Mouse (Mus musculus) stomach, embryonic 15.5 days (tissue): ENCODE results near the gene Pdss2. TPM values are rescaled to one million over a fixed set of nuclear protein-coding genes. Genes with fewer than 3 reads are reported as not detected.

Experiments
- ATAC-seq: fragments of 200-750 bp; cut with Nextera tagmentation; 2 replicates; pipeline ENCODE4 v1.8.0; 2017; ENCODE audit warnings: low read depth, moderate number of reproducible peaks, moderate TSS enrichment; ENCODE audit not compliant: insufficient read depth, low FRiP score
- H3K27ac ChIP-seq: fragments of 300-500 bp; sonication (generic); 2 replicates; pipeline ENCODE4 v1.5.1; 2015; ENCODE audit warnings: mild to moderate bottlenecking, inconsistent platforms
- H3K27me3 ChIP-seq: fragments of 300-500 bp; sonication (generic); replicated peaks from 2 replicates; pipeline ENCODE4 v1.6.1; 2015; ENCODE audit warnings: inconsistent platforms
- H3K36me3 ChIP-seq: fragments of 300-500 bp; sonication (generic); 2 replicates; pipeline ENCODE4 v1.6.1; 2015; ENCODE audit warnings: inconsistent platforms
- H3K4me1 ChIP-seq: fragments of 300-500 bp; sonication (generic); 2 replicates; pipeline ENCODE4 v1.6.1; 2015; ENCODE audit warnings: inconsistent platforms
- H3K4me2 ChIP-seq: fragments of 300-500 bp; sonication (generic); 2 replicates; pipeline ENCODE4 v1.6.1; 2015; ENCODE audit warnings: mild to moderate bottlenecking, inconsistent platforms
- H3K4me3 ChIP-seq: fragments of 300-500 bp; sonication (generic); replicated peaks from 2 replicates; pipeline ENCODE4 v1.5.1; 2015; ENCODE audit warnings: inconsistent platforms
- H3K9ac ChIP-seq: fragments of 300-500 bp; sonication (generic); 2 replicates; pipeline ENCODE4 v1.6.1; 2015; ENCODE audit warnings: inconsistent platforms
- H3K9me3 ChIP-seq: fragments of 300-500 bp; sonication (generic); 2 replicates; pipeline ENCODE4 v1.6.1; 2016; ENCODE audit warnings: inconsistent platforms
- WGBS: fragments of 180-500 bp; shearing (Covaris S2); methylation state at CpG from one replicate; pipeline ENCODE4 v1.1.7; 2015; 5-methylcytosine and 5-hydroxymethylcytosine counted together
- polyA plus RNA-seq: library from polyadenylated mRNA; unstranded; fragments of >200 nt; fragmentation: Nextera tagmentation; extraction: Ambion mirVana; gene quantifications from 2 replicates; pipeline ENCODE4 v1.2.1, GENCODE M21; 2015

Pdss2 gene
- polyA plus RNA-seq, 1 experiment from 2014 or later = 12.7 TPM

DNA sequence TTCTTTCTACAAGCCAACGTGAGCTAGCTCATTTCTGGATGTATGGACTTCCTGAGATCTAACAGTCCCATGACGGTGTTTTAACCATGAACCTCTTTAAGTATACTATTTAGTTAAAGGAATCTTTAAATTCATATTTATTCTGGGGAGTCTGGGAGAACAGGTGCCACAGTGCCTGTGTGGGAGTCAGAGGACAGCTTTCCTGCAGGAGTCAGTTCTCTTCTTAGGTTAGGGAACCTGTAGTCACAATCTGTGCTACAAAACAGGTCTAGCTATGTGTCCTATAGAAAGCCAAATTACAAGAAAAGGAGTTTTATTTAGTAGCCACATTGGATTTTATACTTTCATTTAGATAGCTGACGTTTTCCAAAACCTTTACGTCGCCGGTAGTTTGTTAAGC is 141.7 kb downstream of the Pdss2 start:
- 91% methylated on average over 6 of the region's 6 CpGs for WGBS
- Histone ChIP-seq H3K36me3 (no peaks in the 10 kb centered on the region), H3K27ac (no peak overlapping the region), H3K4me2 (no peak overlapping the region), H3K4me1 (no peaks in the 10 kb centered on the region), H3K9me3 (no peaks in the 10 kb centered on the region), H3K4me3 (no peak overlapping the region), H3K9ac (no peak overlapping the region), H3K27me3 (no peaks in the 10 kb centered on the region)
- ATAC-seq = no peak

- 89% methylated on average over 5 of the region's 5 CpGs for WGBS
- Histone ChIP-seq H3K4me1 (no peaks in the 10 kb centered on the region), H3K4me2 (no peak overlapping the region)
Measured at GRCm38 (mm10) chr10:43363431-43363851, 142.2 kb downstream of the Pdss2 start.

GRCm38 (mm10) chr10:43365909-43366308 is 144.6 kb downstream of the Pdss2 start:
- Histone ChIP-seq H3K9me3 (no peaks in the 10 kb centered on the region), H3K27me3 (no peaks in the 10 kb centered on the region), H3K4me1 (no peaks in the 10 kb centered on the region), H3K4me3 (no peak overlapping the region), H3K4me2 (no peak overlapping the region), H3K27ac (no peak overlapping the region), H3K9ac (no peak overlapping the region), H3K36me3 (no peaks in the 10 kb centered on the region)
- no peak for ATAC-seq
- 89% methylated on average over 4 of the region's 4 CpGs for WGBS

More at GRCm38 (mm10) chr10:43363431-43363851, 142.2 kb downstream of the Pdss2 start:
- Histone ChIP-seq H3K36me3 (no peaks in the 10 kb centered on the region), H3K9me3 (no peaks in the 10 kb centered on the region), H3K4me3 (no peak overlapping the region), H3K27me3 (no peaks in the 10 kb centered on the region), H3K9ac (no peak overlapping the region), H3K27ac (no peak overlapping the region)
- ATAC-seq = no peak

GRCm38 (mm10) chr10:43368611-43369010 is 147.3 kb downstream of the Pdss2 start:
- H3K36me3 ChIP-seq = no peaks in the 10 kb centered on the region
- no peaks in the 10 kb centered on the region for H3K27me3 ChIP-seq
- no peak overlapping the region for H3K27ac ChIP-seq
- WGBS = 94% methylated on average over 5 of the region's 5 CpGs
- H3K4me2 ChIP-seq = no peak overlapping the region
- no peak overlapping the region for H3K4me3 ChIP-seq
- H3K4me1 ChIP-seq = no peaks in the 10 kb centered on the region
- no peaks in the 10 kb centered on the region for H3K9me3 ChIP-seq
- H3K9ac ChIP-seq = no peak overlapping the region
- ATAC-seq = no peak

GRCm38 (mm10) chr10:43372315-43372714 is 151.0 kb downstream of the Pdss2 start:
- no peak for ATAC-seq
- Histone ChIP-seq H3K9ac (no peak overlapping the region), H3K4me2 (no peak overlapping the region), H3K27ac (no peak overlapping the region), H3K9me3 (no peaks in the 10 kb centered on the region), H3K4me3 (no peak overlapping the region), H3K27me3 (no peaks in the 10 kb centered on the region), H3K36me3 (no peaks in the 10 kb centered on the region), H3K4me1 (no peaks in the 10 kb centered on the region)
- 89% methylated on average over 7 of the region's 7 CpGs for WGBS

- Histone ChIP-seq H3K27me3 (no peaks in the 10 kb centered on the region), H3K4me1 (no peaks in the 10 kb centered on the region), H3K9me3 (no peaks in the 10 kb centered on the region), H3K27ac (no peak overlapping the region), H3K9ac (no peak overlapping the region), H3K4me3 (no peak overlapping the region), H3K4me2 (no peak overlapping the region), H3K36me3 (no peaks in the 10 kb centered on the region)
- ATAC-seq = no peak
- WGBS = 82% methylated on average over 9 of the region's 9 CpGs
Measured at GRCm38 (mm10) chr10:43373035-43373434, 151.7 kb downstream of the Pdss2 start.

GRCm38 (mm10) chr10:43373666-43374065 is 152.4 kb downstream of the Pdss2 start:
- WGBS = 58% methylated on average over 12 of the region's 12 CpGs
- Histone ChIP-seq H3K4me1 (no peaks in the 10 kb centered on the region), H3K27me3 (no peaks in the 10 kb centered on the region), H3K27ac (no peak overlapping the region), H3K36me3 (no peaks in the 10 kb centered on the region), H3K4me2 (no peak overlapping the region), H3K9ac (no peak overlapping the region), H3K4me3 (no peak overlapping the region), H3K9me3 (no peaks in the 10 kb centered on the region)
- ATAC-seq = no peak

DNA sequence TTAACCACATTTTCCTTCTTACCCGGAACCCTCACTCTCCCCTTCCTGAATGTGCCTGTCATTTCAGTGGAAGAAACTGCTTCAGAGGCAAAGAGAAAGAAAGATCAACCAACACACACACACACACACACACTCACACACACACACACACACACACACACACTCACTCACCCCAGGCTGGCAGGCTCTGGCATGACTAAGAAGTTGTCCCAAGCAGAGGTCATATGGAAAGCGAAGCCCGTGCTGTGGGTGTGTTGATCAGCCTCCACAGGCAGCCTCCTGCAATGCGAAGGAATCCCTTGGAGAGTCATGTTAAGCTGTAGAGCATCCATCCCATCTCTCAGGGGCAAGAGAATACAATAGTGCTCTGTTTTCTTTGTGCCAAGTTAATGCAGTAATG is 154.0 kb downstream of the Pdss2 start:
- Histone ChIP-seq H3K27me3 (no peaks in the 10 kb centered on the region), H3K9me3 (no peaks in the 10 kb centered on the region), H3K4me3 (no peak overlapping the region), H3K4me2 (no peak overlapping the region), H3K4me1 (no peaks in the 10 kb centered on the region), H3K27ac (no peak overlapping the region), H3K36me3 (no peaks in the 10 kb centered on the region), H3K9ac (no peak overlapping the region)
- no peak for ATAC-seq
- WGBS = 80% methylated on average over 4 of the region's 4 CpGs

- no peaks in the 10 kb centered on the region for H3K36me3 ChIP-seq
- H3K4me2 ChIP-seq = no peak overlapping the region
- WGBS = 95% methylated on average over 8 of the region's 8 CpGs
- H3K9ac ChIP-seq = no peak overlapping the region
- no peak for ATAC-seq
- H3K4me3 ChIP-seq = no peak overlapping the region
- H3K9me3 ChIP-seq = no peaks in the 10 kb centered on the region
- H3K27me3 ChIP-seq = no peaks in the 10 kb centered on the region
- no peaks in the 10 kb centered on the region for H3K4me1 ChIP-seq
- H3K27ac ChIP-seq = no peak overlapping the region
Measured at GRCm38 (mm10) chr10:43376749-43377148, 155.5 kb downstream of the Pdss2 start.

DNA sequence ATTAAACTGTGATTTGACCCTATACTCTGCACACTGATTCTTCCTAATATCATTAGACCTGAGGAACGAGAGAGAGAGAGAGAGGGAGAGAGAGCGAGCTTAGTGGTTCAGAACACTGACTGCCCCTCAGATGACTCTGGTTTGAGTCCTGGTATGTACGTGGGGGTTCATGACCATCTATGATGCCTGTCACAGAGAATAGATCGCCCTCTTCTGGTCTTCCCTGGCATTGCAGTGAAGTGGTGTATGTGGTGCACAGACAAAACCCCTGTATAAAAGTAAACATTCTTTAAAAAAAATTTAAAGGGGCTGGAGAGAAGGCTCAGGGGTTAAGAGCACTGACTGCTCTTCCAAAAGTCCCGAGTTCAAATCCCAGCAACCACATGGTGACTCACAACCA is 157.0 kb downstream of the Pdss2 start:
- Histone ChIP-seq H3K9ac (no peak overlapping the region), H3K4me3 (no peak overlapping the region), H3K27me3 (no peaks in the 10 kb centered on the region), H3K4me2 (no peak overlapping the region), H3K4me1 (no peaks in the 10 kb centered on the region), H3K36me3 (no peaks in the 10 kb centered on the region), H3K27ac (no peak overlapping the region), H3K9me3 (no peaks in the 10 kb centered on the region)
- ATAC-seq = no peak
- WGBS = 50% methylated on average over 5 of the region's 5 CpGs

DNA sequence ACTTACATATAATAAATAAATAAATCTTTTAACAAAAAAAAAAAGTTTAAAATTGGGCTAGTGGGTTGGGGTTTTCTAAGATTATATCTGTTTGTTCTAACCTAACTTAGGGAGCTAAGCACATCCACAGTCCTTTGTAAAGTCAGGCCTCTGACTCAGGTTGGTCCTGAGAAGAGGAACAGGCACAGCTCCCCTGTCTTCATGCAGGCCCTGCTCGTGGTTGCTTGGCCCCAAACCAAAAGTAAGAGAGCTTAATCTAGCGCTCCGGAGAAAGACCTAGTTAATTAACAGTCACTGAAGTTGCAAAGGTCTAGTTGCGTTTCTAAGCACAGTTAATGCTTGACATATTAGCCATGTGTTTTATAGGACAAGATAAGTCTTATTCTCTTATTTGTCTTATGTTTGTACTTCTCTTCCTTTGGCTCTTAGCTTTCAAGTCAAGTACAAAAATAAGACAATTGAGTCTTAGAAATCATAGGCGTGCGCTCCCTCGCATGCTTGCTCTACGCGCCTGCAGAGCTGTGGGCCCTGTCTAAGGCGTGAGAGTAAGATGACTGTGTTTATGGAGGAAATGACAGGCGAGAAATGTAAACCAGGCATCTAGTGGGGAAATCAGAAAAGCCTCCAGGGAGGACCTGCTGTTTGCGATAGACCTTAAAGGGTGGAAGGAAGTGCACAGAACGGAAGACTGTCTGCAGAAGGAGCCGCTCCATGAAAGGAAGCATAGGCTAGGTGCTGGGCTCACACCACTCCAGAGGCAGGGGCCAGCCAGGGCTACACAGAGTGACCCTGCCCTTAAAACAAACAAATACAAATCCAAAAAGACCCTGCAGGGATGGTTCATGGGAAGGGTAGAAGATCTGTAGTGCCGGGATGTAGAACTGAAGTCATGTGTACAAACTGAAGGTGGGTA is 157.7 kb downstream of the Pdss2 start:
- H3K4me2 ChIP-seq = no peak overlapping the region
- H3K27me3 ChIP-seq = no peaks in the 10 kb centered on the region
- WGBS = 57% methylated on average over 15 of the region's 15 CpGs
- no peaks in the 10 kb centered on the region for H3K9me3 ChIP-seq
- no peak overlapping the region for H3K27ac ChIP-seq
- H3K36me3 ChIP-seq = no peaks in the 10 kb centered on the region
- H3K4me3 ChIP-seq = no peak overlapping the region
- no peaks in the 10 kb centered on the region for H3K4me1 ChIP-seq
- ATAC-seq = 0 out of 2 replicates have a peak, but pooled peaks have one; percentile 60
- H3K9ac ChIP-seq = no peak overlapping the region

DNA sequence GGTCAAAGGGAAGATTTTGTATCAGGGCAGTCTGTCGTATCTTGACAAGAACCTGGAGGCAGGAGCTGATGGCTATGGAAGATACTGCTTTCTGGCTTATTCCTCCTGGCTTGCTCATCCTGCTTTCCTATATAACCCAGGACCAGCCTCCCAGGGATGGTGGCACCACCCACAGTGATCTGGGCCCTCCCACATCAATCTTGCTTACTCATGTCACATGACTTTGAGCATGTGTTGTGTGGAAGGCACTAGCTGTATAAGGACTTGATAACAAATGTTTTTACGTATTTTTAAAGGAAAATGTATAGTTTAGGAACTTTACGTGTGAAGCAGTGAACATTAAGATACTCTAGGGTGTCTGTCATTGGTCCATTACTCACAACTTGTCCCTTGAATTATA is 161.4 kb downstream of the Pdss2 start:
- Histone ChIP-seq H3K4me3 (no peak overlapping the region), H3K4me2 (no peak overlapping the region), H3K27me3 (no peaks in the 10 kb centered on the region), H3K4me1 (no peaks in the 10 kb centered on the region), H3K36me3 (no peaks in the 10 kb centered on the region), H3K9ac (no peak overlapping the region), H3K27ac (no peak overlapping the region), H3K9me3 (no peaks in the 10 kb centered on the region)
- no peak for ATAC-seq
- WGBS = 88% methylated on average over 3 of the region's 3 CpGs
